Mouse (Mus musculus) myocyte (in vitro differentiated cells): ENCODE measurements around the gene Rasgef1c.

Experiments
- E2F4 ChIP-seq: IDR thresholded peaks from one replicate; pipeline ENCODE4 v1.6.1; 2011; ENCODE audit warnings: mild to moderate bottlenecking, control low read depth, moderate library complexity; ENCODE audit not compliant: insufficient read depth
- MAX ChIP-seq: IDR thresholded peaks from one replicate; pipeline ENCODE4 v1.6.1; 2011; ENCODE audit warnings: low read depth, mild to moderate bottlenecking, control low read depth
- MYOD1 ChIP-seq, 3 experiments: IDR thresholded peaks; one replicate each; pipeline ENCODE4 v1.6.1; 2011; ENCODE audit warnings: control low read depth in 2 of 3, low read depth in 2 of 3, mild to moderate bottlenecking in 2 of 3, moderate library complexity in 1 of 3; ENCODE audit not compliant: insufficient read length in 2 of 3, control insufficient read depth in 1 of 3
- MYOG ChIP-seq, 3 experiments: IDR thresholded peaks; one replicate each; pipeline ENCODE4 v1.6.1; 2011; ENCODE audit warnings: control low read depth in 2 of 3, low read depth in 2 of 3, mild to moderate bottlenecking in 2 of 3; ENCODE audit not compliant: insufficient read length in 2 of 3, control insufficient read depth in 1 of 3, insufficient read depth in 1 of 3
- POLR2A ChIP-seq: IDR thresholded peaks from one replicate; pipeline ENCODE4 v1.6.1; 2011; ENCODE audit warnings: low read depth, mild to moderate bottlenecking, control low read depth, moderate library complexity; ENCODE audit not compliant: insufficient read length
- POLR2AphosphoS2 ChIP-seq: IDR thresholded peaks from one replicate; pipeline ENCODE4 v1.6.1; 2011; ENCODE audit warnings: low read depth, control low read depth; ENCODE audit not compliant: insufficient read length
- TCF12 ChIP-seq: IDR thresholded peaks from one replicate; pipeline ENCODE4 v1.6.1; 2011; ENCODE audit warnings: mild to moderate bottlenecking, control low read depth; ENCODE audit not compliant: poor library complexity, insufficient read depth, severe bottlenecking
- USF1 ChIP-seq: IDR thresholded peaks from one replicate; pipeline ENCODE4 v1.6.1; 2011; ENCODE audit warnings: low read depth, mild to moderate bottlenecking, control low read depth, moderate library complexity

DNA sequence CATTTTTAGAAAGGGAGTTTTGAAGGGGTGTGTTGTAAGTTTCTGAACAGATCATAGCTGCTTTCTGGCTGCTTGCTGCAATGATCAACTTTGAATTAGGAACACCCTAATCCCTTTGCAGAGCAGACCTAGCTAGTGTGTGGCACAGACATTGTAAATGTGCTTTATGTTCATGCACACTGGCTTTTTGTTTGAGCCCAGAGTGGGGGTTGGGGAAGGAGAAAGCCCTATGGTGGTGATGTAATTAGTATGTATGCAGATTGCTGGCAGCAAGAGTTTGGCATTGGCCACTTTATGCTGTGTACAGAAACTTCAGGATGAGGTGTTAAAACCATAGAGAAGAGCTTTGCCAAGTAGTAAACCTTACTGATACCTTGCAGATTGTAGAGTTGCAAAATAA is 126.8 kb downstream of the Rasgef1c start:
- TF ChIP-seq MAX (no peak), POLR2A (no peak), E2F4 (no peak), USF1 (no peak), MYOG (IDR thresholded peaks at IDR 0.05; ENCODE audit: control insufficient read depth in 1 of 3, insufficient read depth in 1 of 3, insufficient read length in 2 of 3, low read depth in 2 of 3) (no peak), POLR2AphosphoS2 (no peak), MYOD1 (IDR thresholded peaks at IDR 0.05; ENCODE audit: control insufficient read depth in 1 of 3, insufficient read length in 2 of 3, low read depth in 2 of 3) (no peak), TCF12 (no peak)
